Mouse (Mus musculus) ovary, postnatal 10 days (tissue): ENCODE measurements around the gene Emc6.

Source experiments
- DNase-seq: peaks from one replicate; pipeline ENCODE4 v3.0.0; 2022; ENCODE audit warnings: low spot score

Emc6 gene

DNA sequence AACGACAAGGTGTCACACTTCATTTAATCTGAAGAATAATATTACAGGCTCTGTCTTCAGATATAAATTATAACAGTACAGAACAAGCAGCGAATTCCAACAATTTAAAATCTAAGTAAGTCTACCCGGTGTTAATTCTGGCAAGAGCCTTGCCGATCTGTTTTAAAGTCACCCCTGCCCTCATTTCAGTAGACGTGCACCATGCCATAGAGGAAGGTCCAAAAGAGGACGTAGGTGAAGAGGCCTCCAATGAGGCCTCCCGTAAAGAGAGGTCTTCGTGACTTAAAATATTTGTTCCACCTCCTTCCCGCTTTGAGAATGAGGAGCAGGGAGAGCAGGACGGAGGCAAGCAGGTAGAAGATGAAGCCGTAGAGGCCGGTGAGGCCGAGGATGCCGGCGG is 651 bp downstream of the Emc6 start:
- no peak for DNase-seq

- DNase-seq = no peak
Measured at GRCm38 (mm10) chr11:73175612-73176011, 1.2 kb downstream of the Emc6 start.

DNA sequence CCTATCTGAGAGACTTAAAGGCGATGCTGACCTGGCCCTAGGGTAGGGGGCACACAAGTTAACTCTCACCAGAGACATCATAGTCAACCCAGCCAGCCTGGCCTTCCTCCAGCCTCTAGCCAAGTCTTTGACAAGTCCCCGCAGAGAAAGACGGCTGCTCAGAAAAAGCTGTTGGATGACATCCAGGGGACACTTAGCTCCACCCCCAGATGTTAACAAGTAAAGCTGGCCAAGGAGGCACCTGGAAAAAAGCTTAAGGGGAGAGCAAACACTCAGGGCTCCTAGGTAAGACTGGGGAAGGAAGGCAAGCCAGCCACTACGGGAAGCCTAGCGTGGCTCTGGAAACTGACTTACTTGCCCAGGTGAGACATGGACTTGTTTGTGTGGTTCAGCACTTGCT is 4.7 kb downstream of the Emc6 start:
- DNase-seq = no peak

- peak; percentile 18 for DNase-seq
Measured at GRCm38 (mm10) chr11:73169231-73169630, 7.6 kb downstream of the Emc6 start.

- DNase-seq = no peak
Measured at GRCm38 (mm10) chr11:73168576-73168975, 8.3 kb downstream of the Emc6 start.

- DNase-seq = no peak
Measured at GRCm38 (mm10) chr11:73168071-73168470, 8.8 kb downstream of the Emc6 start.

- DNase-seq = no peak
Measured at GRCm38 (mm10) chr11:73162284-73162683, 14.6 kb downstream of the Emc6 start.

- no peak for DNase-seq
Measured at GRCm38 (mm10) chr11:73161616-73162015, 15.2 kb downstream of the Emc6 start.

DNA sequence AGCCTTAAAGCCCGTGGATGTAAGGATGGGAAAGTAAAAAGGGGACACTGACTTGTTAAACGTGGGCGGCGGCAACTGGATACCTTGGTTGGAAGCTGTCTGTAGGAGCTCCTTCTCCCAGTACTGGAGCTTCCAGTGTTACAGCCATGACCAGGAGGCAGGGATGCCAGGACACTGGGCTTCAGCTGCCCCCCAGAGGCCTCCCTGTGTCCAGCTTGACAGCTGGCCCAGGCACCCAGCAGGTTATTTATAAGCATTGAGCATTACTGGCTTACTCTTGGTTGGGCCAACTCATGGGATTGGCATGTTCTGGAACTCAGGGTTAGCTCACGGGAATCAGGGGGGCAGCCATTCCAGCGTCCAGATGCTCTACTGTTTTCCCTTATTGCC is 16.0 kb downstream of the Emc6 start:
- no peak for DNase-seq

- DNase-seq = no peak
Measured at GRCm38 (mm10) chr11:73159957-73160810, 16.7 kb downstream of the Emc6 start, which contains the start of gene P2rx5. TSS of gene P2rx5 (plus strand) at chr11:73160421.

GRCm38 (mm10) chr11:73155071-73155470 is 21.8 kb downstream of the Emc6 start:
- DNase-seq = no peak

- no peak for DNase-seq
Measured at GRCm38 (mm10) chr11:73148209-73148608, 28.6 kb downstream of the Emc6 start.

GRCm38 (mm10) chr11:73146975-73147365 is 29.9 kb downstream of the Emc6 start:
- DNase-seq = no peak

GRCm38 (mm10) chr11:73146026-73146974 is 30.5 kb downstream of the Emc6 start:
- DNase-seq = no peak

DNA sequence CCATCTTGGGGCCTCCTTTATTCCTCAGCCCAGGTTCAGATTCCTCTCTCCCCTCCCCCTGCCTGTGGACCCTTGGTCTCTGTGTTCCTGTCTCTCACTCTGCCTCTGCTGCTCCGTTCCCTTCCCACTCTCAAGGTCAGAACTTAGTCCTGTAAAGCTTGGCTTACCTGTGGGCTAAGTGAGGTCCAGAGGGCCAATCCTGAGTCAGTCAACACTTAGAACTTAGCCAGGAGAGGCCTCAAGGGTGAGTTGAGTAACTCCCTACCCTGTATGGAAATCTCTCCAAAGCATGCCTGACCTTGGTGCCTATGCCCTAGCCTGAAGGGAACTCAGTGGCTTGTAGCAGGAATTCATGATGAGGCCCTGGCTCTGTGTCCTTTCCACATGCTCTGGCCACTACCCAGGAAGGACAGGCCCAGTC is 32.6 kb downstream of the Emc6 start:
- no peak for DNase-seq

- DNase-seq = peak; percentile 81
Measured at GRCm38 (mm10) chr11:73137591-73138501, 39.0 kb downstream of the Emc6 start, which contains the start of gene Haspin. TSS of gene Haspin (minus strand) at chr11:73138294.

DNA sequence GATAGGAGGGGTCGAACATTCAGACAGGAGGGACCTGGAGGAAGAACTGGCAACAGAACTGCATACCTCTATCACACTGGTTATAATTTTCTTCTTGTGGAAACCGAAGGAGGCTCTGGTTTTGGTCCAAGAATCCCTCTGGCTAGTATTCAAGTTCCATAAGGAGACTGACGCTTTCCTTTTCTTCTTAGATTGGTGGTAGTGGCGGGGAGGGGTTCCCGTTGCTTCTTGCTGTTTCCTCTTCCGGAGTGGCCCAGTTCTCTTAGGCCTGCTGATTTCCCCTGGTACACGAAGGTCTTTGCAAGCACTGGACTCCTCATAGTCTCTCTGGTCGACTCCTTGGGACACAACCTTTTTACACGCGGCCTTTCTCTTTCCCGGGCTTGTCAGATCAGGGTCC is 39.7 kb downstream of the Emc6 start:
- no peak for DNase-seq

DNA sequence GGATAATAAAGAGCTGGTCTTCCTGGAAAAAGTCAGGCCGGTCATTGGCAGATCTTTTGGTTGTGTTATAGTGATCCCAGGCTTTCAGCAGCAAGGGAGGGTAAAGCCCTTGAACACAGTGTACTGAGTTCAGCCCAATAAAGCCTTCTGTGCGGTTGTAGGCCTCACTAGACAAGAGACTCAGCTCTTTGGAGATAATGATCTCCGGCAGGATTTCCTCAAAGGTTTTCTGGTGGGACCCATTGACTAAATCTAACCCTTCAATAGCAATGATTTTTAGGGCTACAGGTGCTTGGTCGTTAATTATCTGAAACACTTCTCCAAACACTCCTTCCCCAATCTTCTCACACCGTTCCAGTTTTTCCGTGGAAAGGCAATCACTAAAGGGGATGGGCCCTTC is 40.2 kb downstream of the Emc6 start:
- DNase-seq = no peak

DNA sequence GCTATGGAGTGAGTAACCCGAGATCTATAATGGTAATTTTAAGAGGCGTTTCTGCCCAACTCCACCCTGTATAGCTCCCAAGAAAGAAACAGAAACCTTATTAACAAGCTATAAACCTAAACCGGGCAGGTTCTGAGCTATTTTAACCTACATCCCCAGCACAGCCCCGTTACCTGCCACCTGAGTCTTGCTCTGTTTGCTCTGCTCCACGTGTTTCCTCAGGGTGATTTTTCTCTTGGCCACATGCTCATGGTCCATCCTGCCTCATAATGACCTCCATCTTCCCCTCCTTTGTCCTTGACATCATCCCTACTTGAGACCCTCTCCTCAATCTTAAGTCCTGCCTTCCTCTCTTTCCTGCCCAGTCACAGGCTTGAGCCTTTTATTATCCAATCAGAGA is 42.6 kb downstream of the Emc6 start:
- no peak for DNase-seq

- DNase-seq = no peak
Measured at GRCm38 (mm10) chr11:73132999-73133398, 43.8 kb downstream of the Emc6 start.

- DNase-seq = no peak
Measured at GRCm38 (mm10) chr11:73131020-73131419, 45.8 kb downstream of the Emc6 start.

- DNase-seq = no peak
Measured at GRCm38 (mm10) chr11:73126495-73126894, 50.3 kb downstream of the Emc6 start.
